Mouse (Mus musculus) G1E (cell line): ENCODE measurements around the gene Nlrc3. TPM values are rescaled to one million over a fixed set of nuclear protein-coding genes. Genes with fewer than 3 reads are reported as not detected.

Source experiments
- ATAC-seq: 2 replicates; pipeline ENCODE4 v1.8.0; 2016; ENCODE audit warnings: mild to moderate bottlenecking; ENCODE audit not compliant: insufficient number of reproducible peaks, poor library complexity, low FRiP score, severe bottlenecking; ENCODE audit errors: extremely low read depth
- DNase-seq: peaks from one replicate; pipeline ENCODE4 v3.0.0; 2012; ENCODE audit warnings: low spot score
- H3K27me3 ChIP-seq: 2 replicates; pipeline ENCODE4 v1.6.1; 2012; ENCODE audit warnings: mild to moderate bottlenecking, low read length, inconsistent platforms; ENCODE audit not compliant: insufficient read depth
- H3K36me3 ChIP-seq: replicated peaks from 2 replicates; pipeline ENCODE3; 2012; ENCODE audit warnings: mild to moderate bottlenecking, inconsistent platforms
- H3K4me1 ChIP-seq: 2 replicates; pipeline ENCODE4 v1.6.1; 2012; ENCODE audit warnings: low read depth, low read length, inconsistent platforms, mixed read lengths; ENCODE audit not compliant: insufficient read depth
- H3K4me3 ChIP-seq: 2 replicates; pipeline ENCODE4 v1.5.1; 2012; ENCODE audit warnings: low read depth, mild to moderate bottlenecking, inconsistent platforms, low read length, moderate library complexity, mixed read lengths
- H3K9me3 ChIP-seq: replicated peaks from 2 replicates; pipeline ENCODE4 v1.6.1; 2012; ENCODE audit warnings: inconsistent platforms
- CTCF ChIP-seq: IDR thresholded peaks from 2 replicates; pipeline ENCODE4 v1.5.1; 2012; ENCODE audit warnings: low read depth, low read length, inconsistent platforms, mixed read lengths
- GATA1 ChIP-seq: IDR thresholded peaks from 2 replicates; pipeline ENCODE4 v1.6.1; 2012; ENCODE audit warnings: borderline replicate concordance, low read length, inconsistent platforms, mixed read lengths
- GATA2 ChIP-seq: IDR thresholded peaks from 2 replicates; pipeline ENCODE4 v1.6.1; 2012; ENCODE audit warnings: low read depth, low read length, inconsistent platforms, borderline replicate concordance
- POLR2AphosphoS5 ChIP-seq: IDR thresholded peaks from 2 replicates; pipeline ENCODE4 v1.6.1; 2012; ENCODE audit warnings: low read depth, low read length, inconsistent platforms; ENCODE audit not compliant: insufficient replicate concordance
- TAL1 ChIP-seq: conservative IDR thresholded peaks from 2 replicates; pipeline ENCODE4 v1.6.1; 2012; ENCODE audit warnings: low read depth, low read length, inconsistent platforms, mixed read lengths
- polyA plus RNA-seq: library from polyadenylated mRNA; stranded (reverse); fragments of >175 nt; gene quantifications from 2 replicates; pipeline ENCODE4 v1.2.3, GENCODE M21; 2012
- total RNA-seq, 2 experiments: library from RNA; stranded (forward) in 1 of 2; stranded (reverse) in 1 of 2; fragments of 200-1000 nt in 1 of 2; fragments of >200 nt in 1 of 2; fragmentation: Nextera tagmentation in 1 of 2; gene quantifications; 2 replicates each; pipeline ENCODE4 v1.2.3; 2014 to 2017

The Nlrc3 gene
- total and polyA plus RNA-seq, 3 experiments, result 0.16 TPM; not detected in 2

GRCm38 (mm10) chr16:3934701-3935100 lies 41.7 kb downstream of the Nlrc3 start:
- peaks cover 81% of the 10 kb centered on the region for H3K36me3 ChIP-seq

GRCm38 (mm10) chr16:3934091-3934490 lies 42.3 kb downstream of the Nlrc3 start:
- no peak for TF ChIP-seq GATA1
- no peak for TF ChIP-seq POLR2AphosphoS5
- TF ChIP-seq GATA2, result no peak
- no peak for TF ChIP-seq TAL1
- no peak for TF ChIP-seq CTCF
- peaks cover 82% of the 10 kb centered on the region for H3K36me3 ChIP-seq
- no peak for ATAC-seq

More at GRCm38 (mm10) chr16:3934701-3935100, 41.7 kb downstream of the Nlrc3 start:
- no peak for ATAC-seq
- no peak overlapping the region for H3K4me3 ChIP-seq
- DNase-seq, result no peak
- no peaks in the 10 kb centered on the region for H3K9me3 ChIP-seq
- H3K27me3 ChIP-seq, result no peaks in the 10 kb centered on the region
- TF ChIP-seq CTCF (no peak), GATA1 (no peak), GATA2 (no peak), TAL1 (no peak), POLR2AphosphoS5 (no peak)
- peaks cover 5% of the 10 kb centered on the region; the same call in 1 of the 2 replicates for H3K4me1 ChIP-seq

GRCm38 (mm10) chr16:3933536-3933935 lies 42.9 kb downstream of the Nlrc3 start:
- DNase-seq, result no peak
- peaks cover 5% of the 10 kb centered on the region; the same call in 1 of the 2 replicates for H3K4me1 ChIP-seq
- no peaks in the 10 kb centered on the region for H3K9me3 ChIP-seq
- H3K27me3 ChIP-seq, result no peaks in the 10 kb centered on the region
- peaks cover 81% of the 10 kb centered on the region for H3K36me3 ChIP-seq
- no peak overlapping the region for H3K4me3 ChIP-seq
- no peak for ATAC-seq
- TF ChIP-seq GATA1 (no peak), CTCF (no peak), GATA2 (no peak), TAL1 (no peak), POLR2AphosphoS5 (no peak)

More at GRCm38 (mm10) chr16:3934091-3934490, 42.3 kb downstream of the Nlrc3 start:
- H3K9me3 ChIP-seq, result no peaks in the 10 kb centered on the region
- H3K4me1 ChIP-seq, result peaks cover 5% of the 10 kb centered on the region; the same call in 1 of the 2 replicates
- DNase-seq, result no peak
- H3K27me3 ChIP-seq, result no peaks in the 10 kb centered on the region
- H3K4me3 ChIP-seq, result no peak overlapping the region

GRCm38 (mm10) chr16:3929151-3929550 lies 47.3 kb downstream of the Nlrc3 start:
- Histone ChIP-seq H3K4me1 (peaks cover 9% of the 10 kb centered on the region; the same call in 1 of the 2 replicates), H3K4me3 (no peak overlapping the region), H3K36me3 (peaks cover 78% of the 10 kb centered on the region), H3K9me3 (no peaks in the 10 kb centered on the region), H3K27me3 (no peaks in the 10 kb centered on the region)
- ATAC-seq, result no peak
- TF ChIP-seq GATA1 (no peak), CTCF (no peak), GATA2 (no peak), POLR2AphosphoS5 (no peak), TAL1 (no peak)
- DNase-seq, result no peak

GRCm38 (mm10) chr16:3928582-3928981 lies 47.9 kb downstream of the Nlrc3 start:
- TF ChIP-seq CTCF, result no peak
- no peak for TF ChIP-seq GATA1
- TF ChIP-seq TAL1, result no peak
- no peak for TF ChIP-seq GATA2
- TF ChIP-seq POLR2AphosphoS5, result no peak
- no peak for DNase-seq
- H3K4me1 ChIP-seq, result peaks cover 6% of the 10 kb centered on the region; the same call in 1 of the 2 replicates
- H3K9me3 ChIP-seq, result no peaks in the 10 kb centered on the region
- ATAC-seq, result no peak
- no peaks in the 10 kb centered on the region for H3K27me3 ChIP-seq
- no peak overlapping the region for H3K4me3 ChIP-seq
- peaks cover 78% of the 10 kb centered on the region for H3K36me3 ChIP-seq

- Histone ChIP-seq H3K4me1 (peaks cover 5% of the 10 kb centered on the region; the same call in 1 of the 2 replicates), H3K4me3 (no peak overlapping the region), H3K36me3 (peaks cover 88% of the 10 kb centered on the region), H3K27me3 (no peaks in the 10 kb centered on the region), H3K9me3 (no peaks in the 10 kb centered on the region)
- ATAC-seq (no peak), DNase-seq (no peak)
- TF ChIP-seq POLR2AphosphoS5, result no peak
- TF ChIP-seq TAL1, result no peak
- no peak for TF ChIP-seq CTCF
- TF ChIP-seq GATA2, result no peak
- TF ChIP-seq GATA1, result no peak
Measured at GRCm38 (mm10) chr16:3923966-3924365, 52.5 kb downstream of the Nlrc3 start.

GRCm38 (mm10) chr16:3923515-3923914 lies 52.9 kb downstream of the Nlrc3 start:
- H3K36me3 ChIP-seq, result peaks cover 88% of the 10 kb centered on the region
- TF ChIP-seq GATA1, result no peak
- TF ChIP-seq CTCF, result no peak
- no peak for TF ChIP-seq TAL1
- no peak for TF ChIP-seq GATA2
- no peak for TF ChIP-seq POLR2AphosphoS5
- H3K27me3 ChIP-seq, result no peaks in the 10 kb centered on the region
- peaks cover 5% of the 10 kb centered on the region; the same call in 1 of the 2 replicates for H3K4me1 ChIP-seq
- H3K4me3 ChIP-seq, result no peak overlapping the region
- ATAC-seq (no peak), DNase-seq (no peak)
- H3K9me3 ChIP-seq, result no peaks in the 10 kb centered on the region
